Mouse (Mus musculus) forebrain, embryonic 14.5 days (tissue): ENCODE data around the gene Tmem14a. TPM values are rescaled to one million over a fixed set of nuclear protein-coding genes. Genes with fewer than 3 reads are reported as not detected.
"Not testable (repeated sequence)": the region's sequence is repeated elsewhere in the genome, so short reads cannot be mapped to it uniquely, and the experiment has no call there.

Source experiments
- ATAC-seq: fragments of 200-750 bp; cut with Nextera tagmentation; 2 replicates; pipeline ENCODE4 v1.8.0; 2017; ENCODE audit warnings: mild to moderate bottlenecking, moderate library complexity
- DNase-seq: peaks from one replicate; pipeline ENCODE4 v3.0.0-alpha.2; 2015; ENCODE audit warnings: low spot score
- H3K27ac ChIP-seq: fragments of 300-500 bp; sonication (generic); 2 replicates; pipeline ENCODE4 v1.5.1; 2014; ENCODE audit warnings: low read depth, mild to moderate bottlenecking, control low read depth, low read length, moderate library complexity
- H3K27me3 ChIP-seq: fragments of 300-500 bp; sonication (generic); replicated peaks from 2 replicates; pipeline ENCODE4 v1.6.1; 2014; ENCODE audit warnings: low read length, control low read depth, mixed read lengths; ENCODE audit not compliant: control insufficient read depth, insufficient read depth
- H3K36me3 ChIP-seq: fragments of 300-500 bp; sonication (generic); 2 replicates; pipeline ENCODE4 v1.6.1; 2014; ENCODE audit warnings: low read length, control low read depth; ENCODE audit not compliant: control insufficient read depth, insufficient read depth
- H3K4me1 ChIP-seq: fragments of 300-500 bp; sonication (generic); 2 replicates; pipeline ENCODE4 v1.6.1; 2014; ENCODE audit warnings: antibody characterized with exemption, low read length, control low read depth; ENCODE audit not compliant: control insufficient read depth, insufficient read depth
- H3K4me2 ChIP-seq: fragments of 300-500 bp; sonication (generic); 2 replicates; pipeline ENCODE4 v1.6.1; 2014; ENCODE audit warnings: mild to moderate bottlenecking, control low read depth, low read length
- H3K4me3 ChIP-seq: fragments of 300-500 bp; sonication (generic); 2 replicates; pipeline ENCODE4 v1.5.1; 2014; ENCODE audit warnings: low read depth, low read length, control low read depth
- H3K9ac ChIP-seq: fragments of 300-500 bp; sonication (generic); 2 replicates; pipeline ENCODE4 v1.6.1; 2014; ENCODE audit warnings: mild to moderate bottlenecking, low read length, control low read depth, moderate library complexity
- H3K9me3 ChIP-seq: fragments of 300-500 bp; sonication (generic); replicated peaks from 2 replicates; pipeline ENCODE4 v1.6.1; 2016; ENCODE audit warnings: low read length, control low read depth, mixed read lengths; ENCODE audit not compliant: control insufficient read depth
- WGBS: fragments of 180-500 bp; shearing (Covaris S2); extraction: QIAGEN DNeasy Blood & Tissue Kit; methylation state at CpG from one replicate; pipeline ENCODE4 v1.1.7; 2014; 5-methylcytosine and 5-hydroxymethylcytosine counted together
- polyA plus RNA-seq: library from polyadenylated mRNA; unstranded; fragments of >200 nt; fragmentation: Nextera tagmentation; extraction: Ambion mirVana; gene quantifications from 2 replicates; pipeline ENCODE4 v1.2.1, GENCODE M21; 2014

Tmem14a gene
- polyA plus RNA-seq, 1 experiment from 2014 or later, result 15.9 TPM

DNA sequence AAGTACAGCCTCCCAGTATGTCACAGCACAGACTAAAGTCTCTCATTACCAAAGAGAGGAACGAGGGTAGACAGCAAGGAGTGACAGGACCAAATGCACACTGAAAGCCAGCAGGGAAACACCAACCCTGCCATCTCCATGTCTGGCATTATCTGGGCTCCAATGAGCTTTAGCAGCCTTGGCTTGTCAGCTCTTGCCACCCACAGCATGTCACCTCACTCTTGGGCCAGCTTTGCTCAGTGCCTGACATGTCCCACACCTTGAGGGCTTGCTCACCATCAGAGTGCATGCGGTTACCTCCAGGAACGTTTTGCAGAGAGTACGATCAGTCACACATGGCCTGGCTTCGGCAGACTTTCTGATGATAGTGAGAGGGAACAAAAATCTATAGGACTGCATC is 57.0 kb downstream of the Tmem14a start:
- not testable (repeated sequence) for DNase-seq, H3K4me1 ChIP-seq
- WGBS, result 89% methylated on average over 5 of the region's 5 CpGs

DNA sequence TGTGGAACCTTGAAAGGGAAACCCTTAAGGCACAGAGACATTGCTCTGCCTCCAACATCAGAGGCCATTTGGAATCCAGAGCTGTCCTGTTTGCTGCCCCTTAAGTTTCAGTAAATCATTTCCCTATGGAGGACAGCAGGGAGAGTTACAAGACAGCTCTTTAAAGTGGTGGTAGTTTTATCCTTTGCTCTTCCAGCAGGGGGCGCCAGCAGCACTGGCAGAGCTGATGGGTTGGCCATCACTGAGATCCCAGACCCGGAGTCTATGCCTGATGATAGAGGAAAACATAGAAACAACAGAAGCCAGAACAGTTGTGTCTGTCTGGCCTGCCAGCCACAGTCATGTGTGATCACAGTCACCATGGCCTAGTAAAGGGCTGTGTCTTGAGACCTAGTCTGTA is 57.8 kb downstream of the Tmem14a start:
- H3K9me3 ChIP-seq, H3K4me1 ChIP-seq, H3K9ac ChIP-seq, H3K4me3 ChIP-seq, H3K36me3 ChIP-seq, H3K27me3 ChIP-seq, H3K4me2 ChIP-seq, ATAC-seq, DNase-seq, H3K27ac ChIP-seq: not testable (repeated sequence)
- 70% methylated on average over 1 of the region's 2 CpGs for WGBS

More for the DNA sequence above, 57.0 kb downstream of the Tmem14a start:
- H3K9ac ChIP-seq, H3K27me3 ChIP-seq, ATAC-seq, H3K4me3 ChIP-seq, H3K36me3 ChIP-seq, H3K4me2 ChIP-seq, H3K9me3 ChIP-seq, H3K27ac ChIP-seq: not testable (repeated sequence)

Other genes starting within 250 kb of the Tmem14a start
- 2.2 and 2.3 TPM in 2 replicates for gene Tram2, start 139.3 kb upstream of the Tmem14a start, polyA plus RNA-seq
- 0.27 TPM in 1 of 2 replicates, not detected in the other for gene Gsta3, start 22.0 kb downstream of the Tmem14a start, polyA plus RNA-seq
- gene Khdc1a, start 131.1 kb downstream of the Tmem14a start, polyA plus RNA-seq, result not detected in 2 replicates
- gene Khdc1c, start 149.8 kb downstream of the Tmem14a start, polyA plus RNA-seq, result not detected in 2 replicates
- gene Khdc1b, start 165.0 kb downstream of the Tmem14a start, polyA plus RNA-seq, result not detected in 2 replicates